Mouse (Mus musculus) cerebellum, adult 9-10 months (tissue): Measurements from ENCODE around the gene Dock2.

Source experiments
- DNase-seq: peaks from one replicate; pipeline ENCODE4 v3.0.0; 2022

Gene Dock2

GRCm38 (mm10) chr11:34769396-34769795 lies 14.3 kb downstream of the Dock2 start:
- DNase-seq: no peak

GRCm38 (mm10) chr11:34763739-34764361 lies 19.8 kb downstream of the Dock2 start:
- DNase-seq: no peak

- DNase-seq: no peak
Observed at GRCm38 (mm10) chr11:34762570-34763127, 21.0 kb downstream of the Dock2 start.

GRCm38 (mm10) chr11:34762125-34762524 lies 21.6 kb downstream of the Dock2 start:
- DNase-seq: no peak

GRCm38 (mm10) chr11:34759582-34759981 lies 24.1 kb downstream of the Dock2 start:
- DNase-seq: no peak

GRCm38 (mm10) chr11:34741081-34741480 lies 42.6 kb downstream of the Dock2 start:
- no peak for DNase-seq

GRCm38 (mm10) chr11:34739816-34740215 lies 43.9 kb downstream of the Dock2 start:
- DNase-seq: no peak

- peak; percentile 3 for DNase-seq
Observed at GRCm38 (mm10) chr11:34738945-34739344, 44.7 kb downstream of the Dock2 start.

GRCm38 (mm10) chr11:34737193-34737592 lies 46.5 kb downstream of the Dock2 start:
- DNase-seq: no peak

- DNase-seq: no peak
Observed at GRCm38 (mm10) chr11:34734033-34734432, 49.7 kb downstream of the Dock2 start.

- no peak for DNase-seq
Observed at GRCm38 (mm10) chr11:34727467-34727866, 56.2 kb downstream of the Dock2 start.

- DNase-seq: no peak
Observed at GRCm38 (mm10) chr11:34726699-34727347, 56.9 kb downstream of the Dock2 start.

- no peak for DNase-seq
Observed at GRCm38 (mm10) chr11:34713360-34713759, 70.3 kb downstream of the Dock2 start.

GRCm38 (mm10) chr11:34708278-34708677 lies 75.4 kb downstream of the Dock2 start:
- DNase-seq: no peak

GRCm38 (mm10) chr11:34707360-34707759 lies 76.3 kb downstream of the Dock2 start:
- DNase-seq: no peak

GRCm38 (mm10) chr11:34705108-34705446 lies 78.6 kb downstream of the Dock2 start:
- DNase-seq: no peak

- DNase-seq: no peak
Observed at GRCm38 (mm10) chr11:34704384-34705107, 79.1 kb downstream of the Dock2 start.

- no peak for DNase-seq
Observed at GRCm38 (mm10) chr11:34703851-34704250, 79.8 kb downstream of the Dock2 start.

GRCm38 (mm10) chr11:34681790-34682189 lies 101.9 kb downstream of the Dock2 start:
- no peak for DNase-seq

- DNase-seq: no peak
Observed at GRCm38 (mm10) chr11:34544631-34545030, 239.1 kb downstream of the Dock2 start.

- no peak for DNase-seq
Observed at GRCm38 (mm10) chr11:34532131-34532530, 251.6 kb downstream of the Dock2 start.

GRCm38 (mm10) chr11:34530971-34531370 lies 252.7 kb downstream of the Dock2 start:
- no peak for DNase-seq

- DNase-seq: no peak
Observed at GRCm38 (mm10) chr11:34528006-34528405, 255.7 kb downstream of the Dock2 start.

GRCm38 (mm10) chr11:34527238-34527637 lies 256.5 kb downstream of the Dock2 start:
- no peak for DNase-seq
